Mouse (Mus musculus): ENCODE data around the gene Gm9922.

The Gm9922 gene

DNA sequence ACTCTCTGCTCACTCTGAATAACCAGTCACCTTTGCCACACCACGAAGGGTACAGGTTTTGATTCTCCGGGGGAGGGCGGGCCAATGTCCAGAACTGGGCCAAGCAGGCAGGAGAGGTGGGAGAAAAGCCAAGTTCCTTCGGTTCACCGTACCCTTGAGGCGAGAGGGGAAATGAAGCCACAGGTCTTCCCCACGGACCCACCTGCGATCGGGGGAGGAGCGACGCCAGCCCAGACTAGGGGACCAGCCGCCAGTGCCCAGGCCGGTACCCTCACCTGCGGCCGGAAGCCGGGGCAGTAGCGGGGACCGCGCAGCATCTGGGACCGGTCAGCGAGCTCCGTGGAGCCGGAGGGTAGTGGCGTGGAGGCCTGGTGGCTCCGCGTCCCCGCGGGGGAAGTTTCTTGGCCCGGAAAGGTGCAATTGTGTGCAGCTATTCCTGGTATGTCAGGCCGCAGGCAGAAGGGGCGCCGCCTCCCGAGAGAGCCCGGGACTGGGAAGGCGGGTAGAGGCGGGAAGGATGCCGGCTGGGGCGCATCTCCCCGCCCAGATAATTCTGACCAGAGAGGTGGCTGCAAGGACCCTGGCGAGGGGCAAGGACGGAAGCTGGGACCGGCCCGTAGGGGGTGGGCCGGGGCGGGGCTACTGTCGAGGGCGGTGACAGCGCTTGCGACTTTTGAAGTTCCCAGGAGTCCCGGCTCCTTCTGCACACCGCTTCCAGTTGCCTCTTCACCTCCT lies at the start of gene Gm9922, which contains the start of gene Lmo7:
Gene Gm9922 (minus strand): TSS at position 578 of the 735 bp plus-strand sequence.
Gene Lmo7 (plus strand): TSS at position 721 of the 735 bp plus-strand sequence.
- peak; percentile 5 for DNase-seq

DNA sequence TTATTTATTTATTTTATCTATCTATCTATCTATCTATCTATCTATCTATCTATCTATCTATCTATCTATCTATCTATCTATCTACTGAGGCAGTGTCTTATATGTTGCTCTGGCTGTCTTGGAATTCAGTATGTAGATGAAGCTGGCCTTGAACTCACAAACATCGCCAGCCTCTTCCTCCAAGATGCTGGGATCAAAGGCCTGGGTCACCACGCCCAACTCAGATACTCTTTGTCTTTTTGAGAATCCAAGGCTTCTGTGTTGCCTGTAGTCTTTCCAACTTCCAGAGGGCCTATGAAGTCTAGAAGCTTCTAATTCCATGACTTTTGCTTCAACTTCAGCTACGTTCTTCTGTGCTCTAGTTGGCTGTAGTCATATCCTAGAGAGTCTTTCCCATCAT lies 48.8 kb upstream of the Gm9922 start:
- DNase-seq, result no peak

DNA sequence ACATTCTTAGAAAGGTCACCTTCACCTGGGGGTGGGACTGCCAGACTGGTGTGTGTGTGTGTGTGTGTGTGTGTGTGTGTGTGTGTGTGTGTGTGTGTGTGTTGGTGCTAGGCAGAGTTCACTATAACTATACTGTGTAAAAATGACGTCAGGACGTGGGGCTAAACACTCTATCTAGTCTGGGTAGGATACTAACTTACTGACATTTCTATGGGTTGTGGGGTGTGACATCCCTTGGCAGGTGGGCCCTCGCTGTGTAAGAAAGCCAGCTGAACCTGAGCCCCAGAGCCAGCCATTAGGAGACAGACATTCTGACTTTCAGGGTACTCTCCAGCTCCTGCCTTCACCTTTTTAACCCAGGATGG lies 47.5 kb upstream of the Gm9922 start:
- DNase-seq, result no peak

DNA sequence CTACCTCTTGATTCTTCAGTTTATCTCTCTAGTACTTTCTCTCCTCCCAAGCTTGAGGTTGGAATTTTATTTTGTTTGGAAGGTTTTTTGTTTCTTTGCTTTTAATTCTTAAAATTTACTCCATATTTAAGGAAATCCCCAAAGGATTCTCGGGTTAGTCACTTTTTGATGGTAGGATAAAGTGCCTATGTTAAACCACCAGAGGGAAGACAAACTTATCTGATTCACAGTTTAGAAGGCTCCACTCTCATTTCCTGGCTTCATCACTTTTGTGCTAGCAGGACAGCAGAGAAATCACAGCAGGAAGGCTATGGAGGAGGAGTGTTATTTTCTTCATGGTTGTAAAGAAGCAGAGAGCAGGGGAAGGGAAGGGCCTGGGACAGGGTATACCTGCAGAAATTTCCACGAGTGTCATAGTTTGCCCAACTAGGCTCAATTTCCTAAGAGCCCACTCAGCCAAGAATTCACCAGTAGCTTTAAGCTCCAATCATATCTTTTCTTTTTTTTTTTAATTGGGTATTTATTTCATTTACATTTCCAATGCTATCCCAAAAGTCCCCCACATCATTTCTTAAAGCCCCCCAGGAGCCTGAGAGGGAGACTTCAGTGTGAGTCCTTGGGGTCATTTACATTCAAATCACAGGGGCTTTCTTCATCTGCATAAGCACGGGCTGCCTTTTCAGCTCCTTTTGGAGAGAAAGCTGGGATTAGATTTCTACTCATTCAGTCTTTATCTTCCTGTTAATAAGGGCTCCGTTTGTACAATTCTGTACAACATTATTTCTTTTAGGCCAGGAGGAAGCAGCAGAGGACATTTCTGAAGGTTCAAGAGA lies 46.9 kb upstream of the Gm9922 start:
- no peak for DNase-seq

DNA sequence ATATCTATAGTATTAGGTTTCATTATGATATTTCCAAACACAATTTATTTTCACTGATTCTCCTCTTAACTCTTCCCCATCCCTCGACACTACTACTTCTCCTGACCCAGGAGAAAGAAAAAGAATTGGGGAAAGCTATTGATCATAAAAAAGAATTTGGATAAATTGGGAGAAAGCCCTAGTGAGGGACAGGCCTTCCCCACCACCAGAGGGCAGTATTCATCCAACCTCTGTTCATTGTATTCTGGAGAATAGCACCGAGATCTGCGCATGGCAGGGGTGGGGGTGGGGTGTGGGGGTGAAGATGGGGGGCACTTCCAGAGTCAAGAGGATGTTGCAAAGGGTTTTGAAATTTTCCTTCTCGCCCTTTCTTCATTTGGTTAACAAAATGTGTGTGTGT lies 45.0 kb upstream of the Gm9922 start:
- peak; percentile 12 for DNase-seq

DNA sequence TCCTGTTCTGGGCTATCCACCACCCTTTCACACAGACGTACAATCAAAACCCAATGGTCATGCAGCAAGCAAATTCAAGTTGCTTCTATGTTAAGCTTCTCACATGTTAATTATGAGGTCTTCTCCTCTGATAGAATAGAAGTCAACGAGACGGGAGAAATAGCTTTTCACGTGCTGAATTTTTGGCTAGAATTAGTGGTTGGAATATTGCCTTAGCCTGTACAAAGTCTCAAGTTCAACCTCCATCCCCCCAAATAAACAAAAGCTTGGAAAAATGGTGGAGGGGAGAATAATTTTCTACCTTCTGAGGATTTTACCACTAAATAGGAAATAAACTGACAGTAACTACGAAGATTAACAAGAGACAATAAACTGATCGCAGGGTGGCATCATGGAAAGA lies 42.1 kb upstream of the Gm9922 start:
- no peak for DNase-seq

DNA sequence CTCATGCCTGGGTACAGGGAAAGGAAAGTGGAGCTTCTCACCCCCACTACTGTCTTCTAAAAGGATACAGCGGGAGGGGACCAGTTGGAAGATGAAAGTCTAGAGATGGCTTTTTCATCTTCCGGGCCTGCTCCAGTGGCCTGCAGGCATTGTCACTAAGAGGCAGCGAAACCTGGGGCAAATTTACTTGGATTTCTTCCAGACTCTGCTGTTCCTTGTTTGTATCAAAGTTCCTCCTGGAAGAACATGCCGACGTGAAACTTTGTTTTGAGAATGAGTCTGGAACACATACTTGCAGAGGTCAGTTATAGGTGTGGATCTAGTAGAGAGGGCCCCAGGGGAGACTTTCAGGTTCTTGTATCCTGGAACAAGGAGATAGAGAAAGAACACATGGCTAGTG lies 41.7 kb upstream of the Gm9922 start:
- DNase-seq, result no peak

DNA sequence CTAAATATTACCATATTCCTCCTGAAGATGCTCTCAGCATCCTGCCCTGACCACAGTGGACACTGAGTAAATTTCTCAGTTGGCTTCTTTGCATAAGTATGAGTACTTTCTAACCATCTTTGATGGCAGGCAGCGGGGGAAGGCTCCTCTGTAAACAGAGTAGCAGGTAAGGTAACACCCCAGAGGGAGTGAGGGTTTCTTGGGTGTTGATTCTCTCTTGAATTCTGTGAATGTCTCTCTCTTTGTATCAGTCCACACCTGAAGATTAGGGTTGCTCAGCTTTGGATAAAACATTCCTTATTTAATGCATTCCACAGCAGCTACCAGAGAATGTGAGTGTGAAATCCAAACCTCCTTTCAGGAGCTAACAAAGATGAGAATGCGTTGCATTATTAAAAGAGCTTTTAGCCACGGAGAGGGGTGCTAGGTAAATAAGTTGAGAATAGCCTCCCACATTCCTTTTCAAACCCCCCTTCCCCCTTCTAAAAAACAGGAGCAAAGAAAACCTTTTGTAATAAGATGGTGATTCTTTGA lies 34.2 kb upstream of the Gm9922 start:
- no peak for DNase-seq

DNA sequence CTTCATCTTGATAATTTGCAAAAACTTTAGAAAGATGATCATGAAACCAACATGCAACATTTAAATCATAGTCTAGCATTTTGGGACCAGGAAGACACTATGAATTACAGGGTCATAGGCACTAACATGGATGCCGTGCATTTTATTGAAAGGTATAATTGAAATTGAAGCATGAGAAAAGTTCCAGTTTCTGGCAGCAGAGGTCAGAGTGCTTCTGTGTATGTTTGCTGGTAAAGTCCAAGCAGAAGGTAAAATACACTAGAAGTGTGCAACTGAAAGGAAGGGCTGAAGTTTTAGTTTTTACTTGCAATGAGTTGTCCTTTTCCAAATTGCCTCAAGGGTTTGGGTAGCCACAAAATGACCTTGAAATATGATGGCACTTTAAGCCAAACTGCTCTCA lies 32.7 kb upstream of the Gm9922 start:
- DNase-seq, result no peak

DNA sequence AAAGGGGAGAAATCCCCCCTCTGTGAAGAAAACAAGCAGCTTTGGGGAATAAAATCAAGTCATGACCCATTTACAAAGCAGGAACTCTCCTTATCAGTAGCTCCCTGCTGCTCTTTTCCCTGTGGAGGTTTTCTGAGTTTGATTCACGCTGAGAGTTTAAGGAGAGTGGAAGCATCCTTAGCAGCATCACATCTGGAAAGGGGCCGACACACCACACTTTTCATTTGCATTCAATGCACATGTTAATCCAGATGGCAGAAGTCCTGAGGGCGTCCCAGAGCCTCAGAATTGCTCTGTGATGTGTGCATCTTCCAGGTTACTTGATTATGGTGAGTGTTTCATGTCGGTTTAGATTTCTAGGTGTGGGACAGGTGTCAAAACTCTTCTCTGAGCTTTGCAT lies 25.8 kb upstream of the Gm9922 start:
- DNase-seq, result no peak

DNA sequence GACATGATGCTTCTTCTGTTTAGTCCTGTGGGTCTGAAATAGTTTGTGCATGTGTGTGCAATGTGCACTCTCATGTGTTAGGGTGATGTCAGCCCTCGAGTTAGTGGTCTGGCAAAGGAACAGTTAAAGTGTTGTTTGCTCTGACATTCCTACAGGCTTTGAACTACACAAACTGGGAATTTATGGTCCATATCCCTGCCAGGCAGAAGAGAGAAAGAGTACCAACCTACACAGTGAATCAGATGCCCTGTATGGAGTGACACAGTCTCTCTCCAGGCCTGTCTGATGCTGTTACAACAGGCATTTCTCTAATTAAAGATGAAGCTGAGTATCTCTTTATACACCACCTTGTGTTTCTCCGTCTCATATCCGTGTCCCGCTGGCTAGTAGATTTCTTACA lies 21.3 kb upstream of the Gm9922 start:
- DNase-seq, result no peak

DNA sequence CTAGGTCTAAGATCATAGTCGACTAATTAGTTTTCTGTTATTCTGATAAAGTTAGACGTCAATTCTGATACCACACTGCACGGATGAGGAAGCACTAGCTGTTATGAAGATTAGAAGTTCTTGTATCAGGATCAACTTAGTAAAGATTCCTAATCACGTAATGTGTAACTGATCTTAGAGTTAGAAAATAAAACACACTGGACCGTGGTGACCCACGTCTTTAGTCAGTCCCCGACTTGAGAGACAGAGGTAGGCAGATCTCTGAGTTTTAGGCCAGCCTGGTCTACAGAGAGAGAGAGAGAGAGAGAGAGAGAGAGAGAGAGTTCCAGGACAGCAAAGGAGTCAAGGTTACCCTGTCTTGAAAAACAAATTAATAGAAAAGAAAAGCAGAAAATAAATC lies 18.8 kb upstream of the Gm9922 start:
- no peak for DNase-seq

DNA sequence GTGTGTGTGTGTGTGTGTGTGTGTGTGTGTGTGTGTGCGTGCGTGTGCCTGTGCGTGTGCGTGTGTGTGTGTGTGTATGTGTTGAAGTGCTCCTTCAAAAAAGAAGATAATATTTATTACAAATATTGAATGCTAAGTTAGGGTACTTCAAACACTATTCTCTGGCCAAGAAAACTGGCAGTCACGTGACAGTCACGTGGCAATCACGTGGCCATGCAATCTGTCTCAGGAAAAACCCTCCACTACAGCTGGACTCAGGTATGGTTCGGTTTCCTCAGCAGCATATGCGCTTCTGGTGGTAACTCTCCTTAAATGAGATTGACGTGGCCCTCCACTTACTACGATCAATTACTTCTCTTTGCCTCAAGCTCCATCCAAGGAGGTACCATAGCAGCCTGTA lies 18.2 kb upstream of the Gm9922 start:
- DNase-seq, result no peak

DNA sequence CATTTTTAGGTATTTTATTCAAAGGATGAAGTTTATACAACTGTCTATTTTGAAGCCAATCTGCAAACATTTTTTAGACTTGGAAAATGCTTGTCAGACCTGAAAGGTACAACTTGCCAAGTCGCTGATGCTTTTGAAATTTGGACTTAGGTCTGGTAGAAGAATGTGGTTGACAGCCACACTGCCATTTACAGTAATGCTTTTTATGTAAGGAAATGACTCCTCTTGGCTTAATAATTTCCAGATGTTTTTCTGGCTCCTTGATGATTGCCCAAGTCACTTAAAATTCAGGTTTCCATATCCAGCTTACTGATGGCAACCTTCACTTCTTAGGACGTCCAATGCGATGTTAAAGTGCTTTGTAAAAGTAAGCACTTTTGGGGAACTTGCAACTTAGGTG lies 17.0 kb upstream of the Gm9922 start:
- no peak for DNase-seq

DNA sequence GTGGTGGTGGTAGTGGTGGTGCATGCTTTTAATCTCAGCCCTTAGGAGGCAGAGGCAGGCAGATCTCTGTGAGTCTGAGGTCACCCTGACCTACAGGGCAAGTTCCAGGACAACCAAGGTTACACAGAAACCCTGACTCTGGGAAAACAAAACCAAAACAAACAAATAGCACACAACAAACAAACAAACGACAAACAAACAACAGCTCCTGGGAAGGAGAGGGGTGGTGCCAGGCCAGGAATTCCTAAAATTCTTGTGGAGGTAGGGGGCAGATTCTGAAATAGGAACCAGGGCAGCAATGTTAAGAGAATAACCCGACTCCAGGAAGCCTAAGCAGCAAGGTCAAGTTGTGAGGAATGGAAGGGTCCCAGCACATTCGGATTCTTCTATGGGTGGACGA lies 7.9 kb upstream of the Gm9922 start:
- no peak for DNase-seq

DNA sequence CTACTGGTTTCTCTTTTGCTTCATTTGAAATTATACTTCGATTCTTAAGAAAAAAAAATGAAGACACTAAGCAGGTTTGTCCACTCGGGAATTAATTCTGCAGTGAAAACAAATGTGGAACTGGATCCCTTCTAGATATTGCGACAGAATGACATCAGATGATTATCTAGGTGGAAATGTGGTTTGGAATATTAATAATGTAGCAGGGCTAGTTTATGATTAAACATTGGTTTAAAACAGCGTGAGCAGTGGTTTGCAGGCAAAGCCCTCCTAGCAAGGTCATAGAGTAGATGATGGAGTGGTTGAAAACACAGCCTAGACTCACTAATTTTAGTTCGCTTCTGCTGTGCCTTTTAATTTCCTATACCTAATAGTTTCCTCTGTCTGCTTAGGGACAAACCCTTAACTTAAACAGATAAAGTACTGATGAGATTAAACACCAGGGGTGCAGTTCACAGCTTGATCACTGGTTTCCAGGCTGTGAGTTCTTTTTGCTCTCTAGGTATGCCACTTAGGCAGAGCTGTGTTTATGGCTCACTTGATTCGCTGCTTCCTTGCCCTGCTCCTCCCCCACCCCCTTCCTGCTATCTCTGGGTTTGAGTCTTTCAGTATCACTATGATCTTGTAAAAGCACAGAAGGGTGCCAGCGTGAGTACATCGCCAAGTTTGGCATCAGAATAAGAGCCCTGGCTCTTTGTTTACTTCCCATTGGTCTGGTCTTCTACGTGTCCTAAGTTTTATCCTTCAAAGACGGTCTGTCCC lies 4.1 kb upstream of the Gm9922 start:
- no peak for DNase-seq

DNA sequence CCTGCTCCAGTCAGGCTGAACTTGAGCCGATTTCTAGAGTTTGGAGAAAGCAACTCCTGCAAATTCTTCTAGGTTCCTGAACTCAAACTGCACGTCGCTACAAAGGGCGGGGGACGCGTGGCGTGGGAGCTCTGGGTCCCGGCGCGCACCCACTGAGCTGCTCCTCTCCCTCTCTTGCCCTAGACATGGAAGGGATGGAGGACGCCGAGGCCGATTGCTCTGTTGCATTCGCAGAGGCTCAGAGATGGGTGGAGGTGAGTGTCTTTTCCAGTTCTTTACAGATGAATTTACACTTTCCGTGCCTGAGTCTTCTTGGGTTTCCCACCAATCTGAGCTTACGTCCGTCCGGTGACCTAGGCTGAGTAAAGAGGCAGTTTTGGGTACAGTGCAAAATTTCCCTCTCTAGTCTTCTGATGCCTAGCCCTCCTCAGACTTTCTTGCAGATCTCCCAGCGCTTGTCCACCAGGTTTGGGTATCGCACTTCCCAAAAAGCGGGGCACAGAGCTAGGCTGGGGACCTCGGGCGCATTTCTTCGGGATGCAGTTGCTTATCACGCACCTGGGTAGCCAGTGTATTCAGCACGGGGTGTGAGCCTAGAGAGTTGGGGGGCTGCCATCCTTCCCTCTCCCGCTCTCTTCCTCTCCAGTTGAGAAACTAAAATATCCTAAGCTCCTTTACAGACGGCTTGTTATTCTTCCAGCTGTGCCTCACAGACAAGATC lies 518 bp upstream of the Gm9922 start:
- no peak for DNase-seq

DNA sequence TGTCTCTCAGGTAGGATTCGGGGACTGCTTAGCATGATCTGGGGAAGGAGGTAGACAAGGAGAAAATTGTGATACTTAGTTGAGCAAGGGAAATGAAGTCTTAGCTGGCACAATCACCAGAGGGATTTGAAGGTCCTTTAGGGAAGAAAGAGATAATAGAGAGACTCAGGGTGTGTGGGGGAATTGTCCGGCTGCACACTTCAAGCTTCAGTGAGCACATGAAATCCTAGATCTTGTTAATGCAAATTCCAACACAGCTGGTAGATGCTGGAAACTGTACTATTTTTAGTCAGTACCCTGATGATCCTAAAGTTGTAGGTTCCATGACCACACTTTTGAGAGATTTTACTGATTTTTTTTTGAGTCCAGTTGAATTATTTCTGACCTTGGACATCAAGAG lies 15.2 kb downstream of the Gm9922 start:
- DNase-seq, result no peak

DNA sequence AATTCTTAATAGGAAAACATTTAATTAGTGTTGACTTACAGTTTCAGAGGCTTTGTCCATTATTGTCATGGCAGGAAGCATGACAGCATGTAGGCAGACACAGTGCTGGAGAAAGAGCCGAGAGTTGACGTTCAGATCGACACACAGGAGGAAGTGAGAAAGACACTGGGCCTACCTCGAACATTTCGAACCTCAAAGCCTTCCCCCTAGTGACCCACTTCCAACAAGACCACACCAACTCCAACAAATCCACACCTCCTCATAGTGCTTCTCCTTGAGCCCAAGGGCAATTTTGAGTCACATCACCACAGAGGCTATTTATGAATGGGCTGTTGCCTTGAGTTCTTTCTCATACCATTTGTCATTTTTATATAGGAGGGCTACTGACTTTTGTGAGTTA lies 22.5 kb downstream of the Gm9922 start:
- no peak for DNase-seq

DNA sequence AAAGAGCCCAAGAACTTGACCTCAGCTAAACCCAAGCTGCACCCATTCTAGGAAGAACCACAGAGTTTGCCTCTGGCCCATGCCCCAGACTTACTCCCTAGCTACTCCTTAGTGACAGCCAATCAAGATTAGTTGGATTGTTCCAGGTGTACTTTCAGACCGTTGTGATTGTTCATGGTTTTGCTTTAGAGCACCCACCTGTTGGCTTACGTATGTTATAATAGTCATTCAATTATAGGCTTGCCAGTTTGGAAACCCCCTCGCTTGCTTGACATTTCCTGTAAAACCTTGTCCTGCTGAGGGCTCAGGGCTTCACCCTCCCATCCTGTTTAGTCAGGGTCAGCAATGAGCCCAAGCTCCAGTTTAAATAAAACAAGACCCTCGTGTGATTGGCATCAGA lies 25.1 kb downstream of the Gm9922 start:
- no peak for DNase-seq

DNA sequence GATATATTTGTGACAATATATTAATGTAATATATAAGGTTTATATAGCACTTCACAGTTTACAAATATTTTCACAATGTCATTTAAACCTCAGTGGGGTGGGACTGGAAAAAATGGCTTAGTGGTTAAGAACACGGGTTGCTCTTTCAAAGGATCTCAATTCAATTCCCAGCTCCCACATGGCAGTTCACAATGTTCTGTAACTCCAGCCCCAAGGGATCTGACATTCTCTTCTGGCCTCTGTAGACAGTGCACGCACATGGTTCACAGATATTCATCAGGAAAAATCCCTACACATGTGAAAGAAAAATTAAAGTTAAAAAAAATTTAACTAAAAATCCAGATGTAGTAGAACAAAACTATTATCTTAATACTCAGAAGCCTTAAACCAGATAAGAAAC lies 41.2 kb downstream of the Gm9922 start:
- DNase-seq, result no peak

DNA sequence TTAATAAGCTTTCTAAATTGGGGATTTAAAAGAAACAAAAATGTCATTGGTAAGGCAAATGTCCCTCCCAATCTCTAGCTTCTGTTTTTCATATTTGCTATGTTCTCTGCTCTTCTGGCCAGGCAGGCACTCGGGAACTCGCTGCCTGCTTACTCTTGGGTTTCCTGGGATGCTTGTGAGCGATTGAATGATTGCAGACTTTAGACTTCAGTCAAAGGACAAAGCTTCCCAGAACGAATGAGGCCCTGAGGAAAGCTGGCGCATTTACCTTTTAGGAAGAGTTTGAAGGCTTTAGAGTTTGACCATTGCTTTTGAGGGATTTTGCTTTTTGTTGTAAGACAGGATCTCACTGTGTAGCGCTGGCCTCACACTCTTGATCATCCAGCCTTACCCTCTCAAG lies 41.9 kb downstream of the Gm9922 start:
- no peak for DNase-seq

Measured in right cerebral cortex, adult 18-20 months (tissue).